Mouse (Mus musculus) G1E (cell line): ENCODE results near the gene Gm28308. TPM values are rescaled to one million over a fixed set of nuclear protein-coding genes. Genes with fewer than 3 reads are reported as not detected.

Source experiments
- ATAC-seq: 2 replicates; pipeline ENCODE4 v1.8.0; 2016; ENCODE audit warnings: mild to moderate bottlenecking; ENCODE audit not compliant: insufficient number of reproducible peaks, poor library complexity, low FRiP score, severe bottlenecking; ENCODE audit errors: extremely low read depth
- DNase-seq: peaks from one replicate; pipeline ENCODE4 v3.0.0; 2012; ENCODE audit warnings: low spot score
- H3K27me3 ChIP-seq: 2 replicates; pipeline ENCODE4 v1.6.1; 2012; ENCODE audit warnings: mild to moderate bottlenecking, low read length, inconsistent platforms; ENCODE audit not compliant: insufficient read depth
- H3K36me3 ChIP-seq: replicated peaks from 2 replicates; pipeline ENCODE3; 2012; ENCODE audit warnings: mild to moderate bottlenecking, inconsistent platforms
- H3K4me1 ChIP-seq: 2 replicates; pipeline ENCODE4 v1.6.1; 2012; ENCODE audit warnings: low read depth, low read length, inconsistent platforms, mixed read lengths; ENCODE audit not compliant: insufficient read depth
- H3K4me3 ChIP-seq: 2 replicates; pipeline ENCODE4 v1.5.1; 2012; ENCODE audit warnings: low read depth, mild to moderate bottlenecking, inconsistent platforms, low read length, moderate library complexity, mixed read lengths
- H3K9me3 ChIP-seq: replicated peaks from 2 replicates; pipeline ENCODE4 v1.6.1; 2012; ENCODE audit warnings: inconsistent platforms
- CTCF ChIP-seq: IDR thresholded peaks from 2 replicates; pipeline ENCODE4 v1.5.1; 2012; ENCODE audit warnings: low read depth, low read length, inconsistent platforms, mixed read lengths
- GATA1 ChIP-seq: IDR thresholded peaks from 2 replicates; pipeline ENCODE4 v1.6.1; 2012; ENCODE audit warnings: borderline replicate concordance, low read length, inconsistent platforms, mixed read lengths
- GATA2 ChIP-seq: IDR thresholded peaks from 2 replicates; pipeline ENCODE4 v1.6.1; 2012; ENCODE audit warnings: low read depth, low read length, inconsistent platforms, borderline replicate concordance
- POLR2AphosphoS5 ChIP-seq: IDR thresholded peaks from 2 replicates; pipeline ENCODE4 v1.6.1; 2012; ENCODE audit warnings: low read depth, low read length, inconsistent platforms; ENCODE audit not compliant: insufficient replicate concordance
- TAL1 ChIP-seq: conservative IDR thresholded peaks from 2 replicates; pipeline ENCODE4 v1.6.1; 2012; ENCODE audit warnings: low read depth, low read length, inconsistent platforms, mixed read lengths
- polyA plus RNA-seq: library from polyadenylated mRNA; stranded (reverse); fragments of >175 nt; gene quantifications from 2 replicates; pipeline ENCODE4 v1.2.3, GENCODE M21; 2012
- total RNA-seq, 2 experiments: library from RNA; stranded (forward) in 1 of 2; stranded (reverse) in 1 of 2; fragments of 200-1000 nt in 1 of 2; fragments of >200 nt in 1 of 2; fragmentation: Nextera tagmentation in 1 of 2; gene quantifications; 2 replicates each; pipeline ENCODE4 v1.2.3; 2014 to 2017

The Gm28308 gene
- total and polyA plus RNA-seq, 3 experiments, result not detected

GRCm38 (mm10) chr6:52159164-52159761, 53.9 kb downstream of the Gm28308 start:
- DNase-seq (no peak), ATAC-seq (no peak)
- TF ChIP-seq GATA2 (no peak), CTCF (no peak), POLR2AphosphoS5 (no peak), GATA1 (no peak), TAL1 (no peak)
- H3K4me3 ChIP-seq, result no peak overlapping the region
- H3K9me3 ChIP-seq, result no peaks in the 10 kb centered on the region
- peaks cover 31% of the 10 kb centered on the region for H3K27me3 ChIP-seq
- H3K4me1 ChIP-seq, result no peaks in the 10 kb centered on the region
- H3K36me3 ChIP-seq, result no peaks in the 10 kb centered on the region

- H3K4me1 ChIP-seq, result no peaks in the 10 kb centered on the region
- DNase-seq (no peak), ATAC-seq (no peak)
- H3K9me3 ChIP-seq, result no peaks in the 10 kb centered on the region
- TF ChIP-seq TAL1, result no peak
- TF ChIP-seq POLR2AphosphoS5, result no peak
- no peak for TF ChIP-seq GATA1
- peaks cover 23% of the 10 kb centered on the region for H3K27me3 ChIP-seq
- H3K36me3 ChIP-seq, result no peaks in the 10 kb centered on the region
- H3K4me3 ChIP-seq, result no peak within 1 kb of the TSS
These were observed 54.7 kb downstream of the Gm28308 start, which contains the start of gene Hoxa1 for GRCm38 (mm10) chr6:52158276-52159051. Hoxa1 (minus strand) TSS chr6:52158317.

GRCm38 (mm10) chr6:52157466-52158275, 55.5 kb downstream of the Gm28308 start:
- ATAC-seq (no peak), DNase-seq (no peak)
- no peaks in the 10 kb centered on the region for H3K36me3 ChIP-seq
- H3K27me3 ChIP-seq, result peaks cover 15% of the 10 kb centered on the region
- no peaks in the 10 kb centered on the region for H3K4me1 ChIP-seq
- H3K9me3 ChIP-seq, result no peaks in the 10 kb centered on the region
- no peak overlapping the region for H3K4me3 ChIP-seq
- no peak for TF ChIP-seq TAL1
- no peak for TF ChIP-seq GATA2
- no peak for TF ChIP-seq GATA1
- no peak for TF ChIP-seq CTCF
- TF ChIP-seq POLR2AphosphoS5, result no peak

- Histone ChIP-seq H3K4me3 (no peak overlapping the region), H3K27me3 (peaks cover 20% of the 10 kb centered on the region), H3K9me3 (no peaks in the 10 kb centered on the region), H3K4me1 (no peaks in the 10 kb centered on the region), H3K36me3 (no peaks in the 10 kb centered on the region)
- DNase-seq, result no peak
- TF ChIP-seq GATA1, result no peak
- TF ChIP-seq TAL1, result no peak
- TF ChIP-seq POLR2AphosphoS5, result no peak
- TF ChIP-seq GATA2, result no peak
- no peak for TF ChIP-seq CTCF
- ATAC-seq, result no peak
These were observed 56.5 kb downstream of the Gm28308 start for GRCm38 (mm10) chr6:52156551-52157200.

- Histone ChIP-seq H3K4me1 (no peaks in the 10 kb centered on the region), H3K9me3 (no peaks in the 10 kb centered on the region), H3K4me3 (no peak overlapping the region), H3K36me3 (no peaks in the 10 kb centered on the region), H3K27me3 (peaks cover 16% of the 10 kb centered on the region)
- ATAC-seq, result no peak
- TF ChIP-seq POLR2AphosphoS5 (no peak), GATA2 (no peak), TAL1 (no peak), GATA1 (no peak), CTCF (no peak)
- no peak for DNase-seq
These were observed 57.7 kb downstream of the Gm28308 start for GRCm38 (mm10) chr6:52155471-52155870.

- ATAC-seq, result no peak
- Histone ChIP-seq H3K27me3 (peaks cover 12% of the 10 kb centered on the region), H3K4me3 (no peak overlapping the region), H3K4me1 (no peaks in the 10 kb centered on the region), H3K9me3 (no peaks in the 10 kb centered on the region), H3K36me3 (no peaks in the 10 kb centered on the region)
- TF ChIP-seq GATA1 (no peak), TAL1 (no peak), GATA2 (no peak), CTCF (no peak), POLR2AphosphoS5 (no peak)
- no peak for DNase-seq
These were observed 59.1 kb downstream of the Gm28308 start for GRCm38 (mm10) chr6:52154044-52154443.
